Mouse (Mus musculus) forebrain, postnatal 0 days (tissue): ENCODE measurements around the gene Eef2k. TPM values are rescaled to one million over a fixed set of nuclear protein-coding genes. Genes with fewer than 3 reads are reported as not detected.

Source experiments
- ATAC-seq: fragments of 200-750 bp; cut with Nextera tagmentation; 2 replicates; pipeline ENCODE4 v1.8.0; 2017; ENCODE audit warnings: mild to moderate bottlenecking, moderate library complexity
- DNase-seq: peaks from one replicate; pipeline ENCODE4 v3.0.0-alpha.2; 2015
- H3K27ac ChIP-seq: fragments of 300-500 bp; sonication (generic); 2 replicates; pipeline ENCODE4 v1.5.1; 2014; ENCODE audit warnings: low read depth, mild to moderate bottlenecking, antibody characterized with exemption, low read length, moderate library complexity, mixed read lengths
- H3K27me3 ChIP-seq: fragments of 300-500 bp; sonication (generic); 2 replicates; pipeline ENCODE4 v1.6.1; 2014; ENCODE audit warnings: mild to moderate bottlenecking, low read length, mixed read lengths; ENCODE audit not compliant: insufficient read depth
- H3K36me3 ChIP-seq: fragments of 300-500 bp; sonication (generic); 2 replicates; pipeline ENCODE4 v1.6.1; 2014; ENCODE audit warnings: mild to moderate bottlenecking, moderate library complexity; ENCODE audit not compliant: insufficient read depth
- H3K4me1 ChIP-seq: fragments of 300-500 bp; sonication (generic); 2 replicates; pipeline ENCODE4 v1.6.1; 2014; ENCODE audit warnings: antibody characterized with exemption; ENCODE audit not compliant: insufficient read depth
- H3K4me2 ChIP-seq: fragments of 300-500 bp; sonication (generic); 2 replicates; pipeline ENCODE4 v1.6.1; 2014; ENCODE audit warnings: low read depth, mild to moderate bottlenecking, moderate library complexity
- H3K4me3 ChIP-seq: fragments of 300-500 bp; sonication (generic); 2 replicates; pipeline ENCODE4 v1.5.1; 2014; ENCODE audit warnings: low read depth, low read length, mixed read lengths
- H3K9ac ChIP-seq: fragments of 300-500 bp; sonication (generic); 2 replicates; pipeline ENCODE4 v1.6.1; 2014; ENCODE audit warnings: mild to moderate bottlenecking
- H3K9me3 ChIP-seq: fragments of 300-500 bp; sonication (generic); 2 replicates; pipeline ENCODE4 v1.6.1; 2016; ENCODE audit warnings: low read length
- CTCF ChIP-seq: sonication (generic); IDR thresholded peaks from 2 replicates; pipeline ENCODE4 v1.5.1; 2016; ENCODE audit warnings: antibody characterized with exemption, control low read depth, low read depth
- WGBS: fragments of 180-500 bp; shearing (Covaris S2); extraction: QIAGEN DNeasy Blood & Tissue Kit; methylation state at CpG from one replicate; pipeline ENCODE4 v1.1.7; 2014; 5-methylcytosine and 5-hydroxymethylcytosine counted together
- polyA plus RNA-seq: library from polyadenylated mRNA; unstranded; fragments of >200 nt; fragmentation: Nextera tagmentation; extraction: Ambion mirVana; gene quantifications from 2 replicates; pipeline ENCODE4 v1.2.1, GENCODE M21; 2015
- total RNA-seq: library from RNA; depleted of rRNA; stranded (reverse); fragments of >200 nt; gene quantifications from 2 replicates; pipeline ENCODE4 v1.2.3, GENCODE M21; 2014; rRNA removed

Eef2k gene
- 53.8 and 56.4 TPM in 2 replicates for total RNA-seq
- polyA plus RNA-seq: 31.6 and 35.4 TPM in 2 replicates

DNA sequence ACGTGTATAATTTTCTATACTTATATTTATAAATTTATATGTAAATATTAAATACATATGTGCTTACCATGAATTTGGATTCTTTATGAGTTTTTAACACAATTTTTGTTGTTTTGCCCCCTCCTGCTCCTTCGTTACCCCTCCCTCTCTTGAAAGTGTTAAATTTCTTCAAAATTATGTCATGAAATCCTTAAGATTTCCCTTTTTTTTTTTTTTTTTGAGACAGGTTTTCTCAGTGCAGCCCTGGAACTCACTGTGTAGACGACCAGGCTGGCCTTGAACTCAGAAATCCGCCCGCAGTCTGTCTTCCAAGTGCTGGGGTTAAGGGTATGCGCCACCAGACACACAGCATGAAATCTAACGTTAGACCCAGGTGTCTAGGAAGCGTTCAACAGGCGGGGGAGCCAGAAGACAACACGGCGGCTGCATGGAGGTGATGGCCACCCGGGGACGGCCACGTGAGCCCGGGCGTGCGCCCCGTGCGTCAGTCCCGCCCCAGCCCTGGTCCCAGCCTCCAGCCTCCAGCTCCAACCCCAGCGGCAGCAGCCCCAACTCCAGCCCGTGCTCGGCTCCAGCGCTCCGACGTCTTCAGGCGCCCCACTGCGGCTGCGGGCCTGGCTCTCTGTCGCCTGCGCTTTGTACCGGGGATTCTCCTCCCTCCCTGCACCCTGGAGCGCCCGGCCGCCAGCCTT is at the start of gene Eef2k:
TSS of gene Eef2k (plus strand) at position 487 of the 692 bp plus-strand sequence.
- H3K36me3 ChIP-seq: peaks cover 3% of the 10 kb centered on the region; the same call in 1 of the 2 replicates
- ATAC-seq (peak; percentile 91), DNase-seq (peak; percentile 86)
- 0 out of 2 replicates have a peak, but pooled peaks have one; percentile 2 for TF ChIP-seq CTCF
- peak within 1 kb of the TSS; percentile 79 for H3K4me2 ChIP-seq
- H3K9me3 ChIP-seq: no peaks in the 10 kb centered on the region
- H3K4me1 ChIP-seq: no peaks in the 10 kb centered on the region; the same call in 1 of the 2 replicates
- 5% methylated on average over 35 of the region's 35 CpGs for WGBS
- H3K9ac ChIP-seq: peak within 1 kb of the TSS; percentile 97
- peak within 1 kb of the TSS; percentile 83 for H3K4me3 ChIP-seq
- peak within 1 kb of the TSS; percentile 98 for H3K27ac ChIP-seq
- H3K27me3 ChIP-seq: no peaks in the 10 kb centered on the region

DNA sequence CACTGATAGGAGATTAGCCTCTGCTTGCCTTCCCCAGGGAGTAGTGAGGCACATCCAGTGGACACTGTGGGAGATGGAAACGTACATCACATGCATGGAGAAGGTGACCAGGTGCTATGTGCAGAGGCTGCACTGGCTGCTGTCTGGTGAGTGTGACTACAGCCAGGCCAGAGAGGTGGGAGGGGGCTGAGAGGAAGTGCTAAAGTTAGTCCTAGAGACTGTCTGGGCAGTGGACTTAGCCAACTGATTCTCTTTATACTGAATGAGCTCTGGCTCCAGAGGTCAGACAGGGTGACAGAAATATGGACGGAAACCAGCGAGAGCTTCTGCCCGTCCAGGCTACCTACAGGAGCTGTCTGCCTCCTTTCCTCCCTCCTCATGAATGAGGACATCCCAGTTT is 47.1 kb upstream of the Eef2k start:
- H3K9me3 ChIP-seq: no peaks in the 10 kb centered on the region
- no peak for DNase-seq
- no peaks in the 10 kb centered on the region for H3K27me3 ChIP-seq
- no peak overlapping the region for H3K4me2 ChIP-seq
- 82% methylated on average over 4 of the region's 4 CpGs for WGBS
- H3K27ac ChIP-seq: no peak overlapping the region
- TF ChIP-seq CTCF: no peak
- H3K36me3 ChIP-seq: no peaks in the 10 kb centered on the region
- no peaks in the 10 kb centered on the region for H3K4me1 ChIP-seq
- no peak overlapping the region for H3K9ac ChIP-seq
- no peak overlapping the region for H3K4me3 ChIP-seq
- no peak for ATAC-seq

DNA sequence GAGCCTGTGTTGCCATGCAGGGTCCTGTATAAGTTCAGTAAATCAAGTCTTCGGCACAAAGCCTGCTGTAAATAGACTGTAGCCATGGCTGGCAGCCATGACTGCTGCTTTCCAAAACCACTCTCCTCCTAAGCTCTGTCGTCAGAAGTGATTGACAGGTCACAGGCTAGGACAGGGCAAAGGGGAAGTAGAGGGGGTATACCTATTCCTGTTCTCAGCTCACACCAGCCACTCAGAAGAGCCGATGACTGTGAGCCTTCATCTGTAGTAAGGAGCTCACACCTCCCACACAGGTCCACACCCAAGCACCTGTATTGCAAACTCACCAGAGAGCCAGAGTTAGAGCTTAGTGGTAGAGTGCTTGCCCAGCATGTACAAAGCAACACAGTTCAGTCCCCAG is 46.3 kb upstream of the Eef2k start:
- no peak for ATAC-seq
- TF ChIP-seq CTCF: no peak
- 73% methylated on average over 3 of the region's 3 CpGs for WGBS

DNA sequence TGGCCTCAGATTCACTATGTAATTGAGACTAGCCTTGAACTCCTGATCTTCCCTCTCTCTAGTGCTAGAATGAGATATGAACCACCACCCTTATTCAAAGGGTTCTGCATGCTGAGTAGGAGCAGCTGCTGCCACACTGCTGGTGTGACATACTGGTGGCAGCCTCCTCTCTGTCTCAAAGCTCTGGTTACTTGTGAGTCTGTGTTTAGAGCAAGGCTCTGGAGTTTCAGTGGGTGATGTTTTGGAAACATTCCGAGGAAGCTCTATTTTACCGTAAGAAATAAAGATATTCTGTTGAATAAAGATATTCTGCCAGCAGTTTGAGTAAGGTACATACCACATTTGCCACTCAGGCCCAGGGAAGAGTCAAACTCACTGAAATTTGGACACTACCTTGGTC is 39.4 kb upstream of the Eef2k start:
- no peak for TF ChIP-seq CTCF
- no peak overlapping the region for H3K4me2 ChIP-seq
- no peaks in the 10 kb centered on the region for H3K9me3 ChIP-seq
- no peak overlapping the region for H3K27ac ChIP-seq
- H3K9ac ChIP-seq: no peak overlapping the region
- DNase-seq: no peak
- H3K4me1 ChIP-seq: no peaks in the 10 kb centered on the region
- whole genome bisulfite sequencing: 94% methylated on average over 2 of the region's 2 CpGs
- H3K27me3 ChIP-seq: no peaks in the 10 kb centered on the region
- no peak for ATAC-seq
- no peaks in the 10 kb centered on the region for H3K36me3 ChIP-seq
- no peak overlapping the region for H3K4me3 ChIP-seq

More for the DNA sequence above, 46.3 kb upstream of the Eef2k start:
- no peak overlapping the region for H3K27ac ChIP-seq
- no peak overlapping the region for H3K9ac ChIP-seq
- H3K9me3 ChIP-seq: no peaks in the 10 kb centered on the region
- H3K4me3 ChIP-seq: no peak overlapping the region
- no peak for DNase-seq
- no peak overlapping the region for H3K4me2 ChIP-seq
- H3K36me3 ChIP-seq: no peaks in the 10 kb centered on the region
- H3K4me1 ChIP-seq: no peaks in the 10 kb centered on the region
- H3K27me3 ChIP-seq: no peaks in the 10 kb centered on the region

DNA sequence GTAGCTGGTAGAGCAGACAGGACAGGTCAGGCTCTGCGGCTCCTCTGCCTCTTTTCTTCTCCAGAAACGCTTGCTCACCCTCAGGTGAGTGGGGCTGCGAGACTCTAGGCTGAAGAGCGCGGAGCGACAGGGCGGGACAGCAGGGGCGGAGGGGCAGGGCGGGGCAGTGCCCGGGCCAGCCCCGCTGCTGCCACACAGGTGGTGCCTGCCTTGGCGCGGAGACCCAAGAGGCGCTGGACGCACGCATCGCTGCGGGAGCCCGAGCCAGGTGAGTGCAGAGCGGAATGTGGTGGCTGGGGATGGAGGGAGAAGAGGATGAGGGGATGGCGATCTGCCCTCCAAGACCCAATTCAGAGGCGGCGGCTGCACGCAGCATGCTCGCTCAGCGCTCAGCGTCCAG is 32.9 kb upstream of the Eef2k start:
- no peaks in the 10 kb centered on the region for H3K27me3 ChIP-seq
- no peak for DNase-seq
- H3K4me1 ChIP-seq: no peaks in the 10 kb centered on the region
- 0 out of 2 replicates have a peak overlapping the region, but pooled peaks have one; percentile 14 for H3K9ac ChIP-seq
- no peak for ATAC-seq
- no peak overlapping the region for H3K27ac ChIP-seq
- WGBS: 5% methylated on average over 27 of the region's 27 CpGs
- H3K9me3 ChIP-seq: no peaks in the 10 kb centered on the region
- H3K4me2 ChIP-seq: peak overlapping the region; percentile 47
- peak overlapping the region; percentile 16 for H3K4me3 ChIP-seq
- H3K36me3 ChIP-seq: no peaks in the 10 kb centered on the region
- no peak for TF ChIP-seq CTCF

DNA sequence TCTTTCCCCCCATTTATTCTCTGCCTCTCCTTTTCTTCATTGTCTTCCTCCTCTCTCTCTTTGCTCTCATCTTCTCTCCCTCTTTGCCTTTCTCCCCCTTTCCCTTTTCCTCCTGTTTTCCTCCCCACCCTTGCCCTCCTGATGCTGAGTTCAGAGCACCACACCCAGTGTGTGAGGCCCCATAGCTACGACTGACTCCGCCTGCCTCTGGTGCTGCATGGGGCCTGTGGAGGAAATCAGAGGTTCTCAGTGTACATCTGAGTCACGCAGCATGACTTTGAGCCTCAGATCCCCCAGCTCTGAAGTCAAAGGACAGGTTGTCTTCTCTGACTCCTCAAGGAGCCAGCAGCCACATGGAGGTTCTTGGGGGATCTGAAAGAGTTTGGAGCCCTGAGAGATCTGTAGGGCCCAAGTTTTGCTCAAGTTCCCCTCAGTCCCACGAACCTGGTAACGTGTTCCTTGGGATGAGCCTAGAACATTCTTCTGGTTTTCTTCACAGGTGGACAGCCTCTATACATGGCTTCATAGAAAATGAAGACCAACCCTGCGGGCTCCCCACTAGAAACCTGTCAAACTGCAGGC is 30.7 kb upstream of the Eef2k start, which contains the start of gene Gm5737:
TSS of gene Gm5737 (plus strand) at position 532 of the 582 bp plus-strand sequence.
- no peak within 1 kb of the TSS for H3K27ac ChIP-seq
- no peaks in the 10 kb centered on the region for H3K36me3 ChIP-seq
- DNase-seq (no peak), ATAC-seq (no peak)
- no peak within 1 kb of the TSS for H3K4me3 ChIP-seq
- H3K4me2 ChIP-seq: no peak within 1 kb of the TSS
- H3K27me3 ChIP-seq: no peaks in the 10 kb centered on the region
- H3K4me1 ChIP-seq: no peaks in the 10 kb centered on the region
- H3K9ac ChIP-seq: no peak within 1 kb of the TSS
- WGBS: 82% methylated on average over 6 of the region's 6 CpGs
- no peak for TF ChIP-seq CTCF
- H3K9me3 ChIP-seq: no peaks in the 10 kb centered on the region

DNA sequence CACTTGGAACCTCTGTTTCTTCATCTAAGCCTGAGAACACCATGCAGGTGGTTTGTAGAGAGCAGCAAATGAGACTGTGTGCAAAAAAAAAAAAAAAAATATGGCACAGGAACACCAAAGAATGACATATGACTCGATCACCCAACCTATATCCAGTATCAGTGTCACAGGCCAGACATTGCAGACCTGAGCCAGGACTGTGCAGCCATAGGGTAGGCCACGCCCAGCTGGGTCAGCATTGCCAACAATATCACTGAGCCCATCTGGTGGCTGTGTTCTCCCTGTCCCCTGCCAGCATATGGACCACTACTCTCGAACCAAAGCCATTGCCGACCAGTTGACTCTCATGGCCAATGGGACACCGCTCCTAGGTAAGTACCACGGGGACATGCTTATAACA is 25.1 kb upstream of the Eef2k start:
- ATAC-seq: no peak
- WGBS: 86% methylated on average over 6 of the region's 6 CpGs
- Histone ChIP-seq H3K4me1 (no peaks in the 10 kb centered on the region), H3K9me3 (no peaks in the 10 kb centered on the region), H3K9ac (no peak overlapping the region), H3K36me3 (no peaks in the 10 kb centered on the region), H3K4me2 (no peak overlapping the region), H3K4me3 (no peak overlapping the region), H3K27ac (no peak overlapping the region), H3K27me3 (no peaks in the 10 kb centered on the region)
- DNase-seq: no peak
- no peak for TF ChIP-seq CTCF
